Mouse (Mus musculus) cerebellum, adult 18-20 months (tissue): Measurements from ENCODE around the gene Rbm33.

ENCODE experiments used
- DNase-seq, 2 experiments: peaks; one replicate each; pipeline ENCODE4 v3.0.0; 2021

Rbm33 gene

DNA sequence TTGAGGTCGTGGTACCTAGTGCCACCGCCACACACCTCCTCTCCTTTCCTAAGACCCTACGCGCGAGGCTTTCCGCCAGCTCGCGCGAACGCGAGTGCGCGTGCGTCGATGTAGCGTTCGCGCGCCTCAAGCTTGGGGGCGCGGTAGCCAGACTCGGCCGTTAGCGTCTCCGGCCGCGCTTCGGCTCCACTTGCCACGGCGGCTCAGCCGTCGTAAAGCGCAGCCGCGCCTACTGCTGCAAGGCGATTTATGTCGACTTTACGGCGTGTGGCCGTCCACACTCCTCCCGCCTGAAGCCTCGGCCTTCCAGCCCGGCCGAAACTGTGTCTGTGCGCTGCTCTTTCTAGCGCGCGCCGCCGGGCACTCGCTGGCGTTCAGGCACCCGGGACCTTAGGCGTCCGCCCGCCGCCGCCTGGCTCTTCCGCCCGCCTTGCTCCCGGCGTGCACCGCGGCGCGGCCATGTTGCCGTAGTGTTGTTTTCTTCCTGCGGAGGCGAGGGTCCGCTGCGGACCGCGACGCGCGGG, at the start of gene Rbm33:
Rbm33 (plus strand) TSS at position 400 of the 524 bp plus-strand sequence.
- DNase-seq: peak; percentile 82 to 94

DNA sequence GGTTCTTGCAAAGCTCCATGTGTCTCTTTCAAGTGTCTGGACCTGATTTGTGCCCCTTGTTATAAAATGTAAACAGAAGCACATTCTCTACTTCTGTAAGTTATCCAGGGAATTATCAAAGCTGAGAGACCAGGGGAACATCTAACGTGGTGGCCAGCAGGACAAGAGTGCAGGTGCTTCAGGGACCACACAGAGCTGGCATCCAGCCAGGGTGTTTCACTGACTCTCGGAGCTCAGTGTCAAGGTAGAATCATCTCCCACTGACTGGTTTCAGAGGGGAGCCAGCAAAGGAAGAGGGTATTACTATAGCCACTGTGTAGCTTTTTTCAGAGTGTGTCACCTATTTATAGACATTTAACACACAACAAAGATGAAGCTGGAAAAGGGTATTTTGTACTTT, 49.3 kb upstream of the Rbm33 start:
- no peak for DNase-seq

DNA sequence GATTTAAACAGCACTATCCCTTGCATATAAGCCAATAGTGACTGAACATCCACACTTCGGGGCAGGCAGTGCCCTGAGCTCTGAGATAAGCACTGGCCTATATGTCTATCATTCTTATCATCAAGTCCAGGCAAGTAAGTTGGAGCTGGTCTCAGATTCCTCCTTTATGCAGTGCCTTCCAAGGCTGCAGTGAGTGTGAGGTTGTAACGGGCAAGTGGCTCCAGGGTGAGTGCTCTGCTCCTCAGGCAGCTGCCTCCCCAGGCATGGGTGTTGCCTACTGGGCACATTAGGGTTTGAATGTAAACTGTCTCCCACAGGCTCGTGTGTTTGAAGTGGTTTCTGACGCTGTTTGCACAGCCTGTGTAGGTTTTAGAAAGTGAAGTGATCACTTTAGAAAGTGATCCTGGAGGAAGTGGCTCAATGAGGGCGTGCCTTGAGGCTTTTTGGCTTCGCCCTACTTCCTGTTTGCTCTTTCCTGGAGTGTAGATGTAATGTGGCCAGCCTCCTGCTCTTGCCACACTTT, 47.4 kb upstream of the Rbm33 start:
- no peak for DNase-seq

DNA sequence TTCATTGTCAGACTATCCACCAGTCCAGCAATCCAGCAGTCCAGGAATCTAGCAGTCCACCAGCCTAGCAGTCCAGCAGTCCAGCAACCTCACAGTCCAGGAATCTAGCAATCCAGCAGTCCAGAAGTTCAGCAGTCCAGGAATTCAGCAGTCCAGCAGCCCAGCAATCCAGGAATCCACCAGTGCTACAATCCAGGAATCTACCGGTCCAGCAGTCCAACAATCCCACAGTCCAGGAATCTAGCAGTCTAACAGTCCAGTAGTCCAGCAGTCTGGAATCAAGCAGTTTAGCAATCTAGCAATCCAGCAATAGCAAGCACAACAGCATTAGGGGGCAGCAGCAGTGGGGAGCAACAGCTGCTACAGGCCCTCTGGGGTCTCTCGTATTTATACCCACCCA, 44.1 kb upstream of the Rbm33 start:
- DNase-seq: no peak

DNA sequence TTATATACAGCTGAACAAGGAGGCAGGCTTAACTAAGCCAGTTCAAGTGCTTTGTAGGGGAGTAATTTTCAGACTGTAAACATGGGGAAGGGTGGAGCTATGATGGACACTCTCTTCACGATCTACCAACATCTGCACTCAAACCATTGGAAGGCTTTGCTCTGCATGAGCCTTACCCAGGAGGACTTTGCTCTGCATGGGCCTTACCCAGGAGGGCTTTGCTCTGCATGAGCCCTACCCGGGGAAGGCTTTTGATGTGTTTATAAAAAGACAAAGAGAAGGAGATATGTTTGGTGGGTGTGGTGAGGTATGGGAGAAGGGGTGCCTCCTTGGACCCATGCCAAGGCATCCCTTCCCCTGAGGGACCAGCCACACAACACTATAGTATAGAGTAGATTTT, 39.6 kb upstream of the Rbm33 start:
- DNase-seq: no peak

DNA sequence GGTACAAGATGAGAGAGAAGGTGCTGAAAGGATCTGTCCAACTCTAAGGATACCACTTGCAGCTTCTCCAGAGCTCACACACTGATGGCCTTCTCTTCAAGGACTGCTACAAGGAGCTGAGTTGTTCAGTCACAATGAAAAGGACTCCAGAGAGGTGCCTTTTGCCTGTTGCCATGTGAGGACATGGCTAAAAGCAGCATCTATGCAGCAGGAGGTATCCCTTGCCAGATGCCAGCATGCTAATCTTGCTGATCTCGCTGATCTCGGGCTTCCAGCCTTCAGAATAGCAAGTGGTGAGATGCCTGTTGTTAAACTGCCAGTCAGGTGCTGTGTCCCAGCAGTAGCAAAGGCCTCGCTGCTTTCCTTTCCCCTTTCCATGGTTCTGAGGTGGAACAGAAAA, 27.8 kb upstream of the Rbm33 start:
- DNase-seq: peak; percentile 64 to 70

DNA sequence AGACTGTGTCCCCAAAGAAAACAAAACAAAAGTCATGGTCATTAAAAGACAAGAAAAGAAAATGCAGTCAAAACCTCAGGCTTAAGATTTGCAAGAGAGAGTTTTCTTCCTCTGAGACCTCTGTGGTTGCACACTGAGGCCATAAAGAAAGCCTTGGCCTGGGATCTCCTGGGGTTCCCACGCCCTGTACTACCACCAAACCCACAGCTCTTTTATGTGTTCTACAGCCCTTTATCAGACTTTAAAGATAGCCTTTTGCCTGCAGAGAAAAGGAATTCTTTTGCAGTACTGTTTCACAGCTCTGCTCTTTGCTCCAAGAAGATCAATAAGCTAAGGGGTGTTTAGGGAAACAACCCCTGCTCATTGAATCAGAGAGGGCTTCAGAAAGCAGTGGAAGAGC, 26.3 kb upstream of the Rbm33 start:
- DNase-seq: no peak

DNA sequence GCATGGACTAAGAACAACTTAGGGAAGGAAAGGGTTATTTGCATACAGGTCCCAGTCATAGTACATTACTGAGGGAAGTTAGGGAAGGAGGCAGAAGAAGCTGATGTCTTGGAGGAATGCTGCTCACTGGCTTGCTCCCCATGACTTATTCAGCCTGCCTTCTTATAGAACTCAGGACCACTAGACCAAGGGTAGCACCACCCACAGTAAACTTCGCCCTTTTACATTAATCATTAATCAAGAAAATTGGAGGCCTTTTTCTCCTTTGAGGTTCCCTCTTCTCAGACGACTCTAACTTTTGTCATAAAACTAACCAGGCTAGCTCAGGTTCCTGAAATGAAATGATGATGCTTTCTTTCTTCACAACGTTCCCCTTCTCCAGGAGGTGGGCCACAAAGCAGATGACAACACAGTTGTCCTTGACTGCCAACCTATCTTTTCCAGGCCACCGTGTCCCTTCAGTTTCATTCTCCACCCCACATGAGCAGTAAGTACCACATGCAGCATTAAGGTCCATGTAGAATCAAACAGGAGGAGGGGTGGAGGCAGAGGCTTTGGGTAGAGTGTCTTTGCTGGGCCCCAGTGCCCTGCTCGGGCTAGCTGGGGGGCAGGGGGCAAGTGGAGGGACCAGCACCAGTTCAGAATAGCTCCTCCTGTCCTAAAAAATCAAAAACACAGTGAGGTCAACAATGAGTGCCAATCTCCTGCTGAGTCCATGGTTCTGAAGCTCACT, 25.6 kb upstream of the Rbm33 start:
- DNase-seq: no peak

DNA sequence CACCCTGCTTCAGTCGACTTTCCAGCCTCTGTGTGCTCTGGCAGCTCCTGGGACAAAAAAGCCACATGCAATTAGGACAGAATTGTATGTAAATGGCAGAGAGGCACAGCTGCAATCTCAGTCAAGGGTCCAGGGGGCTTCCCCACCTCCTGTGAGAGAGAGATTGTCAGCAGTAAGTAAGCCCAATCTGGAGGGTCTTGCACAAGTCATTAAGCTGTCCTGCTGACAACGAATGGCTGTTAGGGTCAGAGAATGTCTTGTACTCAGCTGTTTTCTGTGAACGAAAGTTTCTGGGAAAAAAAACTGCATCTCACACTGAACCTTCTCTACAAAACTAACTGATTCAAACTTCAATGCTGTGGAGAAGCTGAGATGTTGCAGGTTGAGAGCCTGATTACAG, 24.6 kb upstream of the Rbm33 start:
- no peak for DNase-seq

DNA sequence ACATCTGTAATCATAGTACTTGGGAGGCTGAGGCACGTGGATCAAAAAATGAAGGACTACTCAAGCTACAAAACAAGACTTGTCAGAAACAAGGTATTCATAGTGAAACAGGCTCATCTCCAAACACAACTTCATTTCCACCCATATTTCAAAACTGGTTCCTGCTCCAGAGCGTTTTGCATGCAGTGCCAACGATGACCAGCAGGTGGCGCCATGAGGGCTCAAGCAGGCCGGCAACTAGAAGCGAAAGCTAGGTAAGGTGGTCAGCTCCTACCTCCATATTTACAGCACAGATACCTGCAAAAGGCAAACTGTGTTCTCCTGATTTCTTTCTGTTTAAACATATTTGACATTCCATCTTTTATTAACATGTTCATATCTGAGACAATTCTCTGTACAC, 22.9 kb upstream of the Rbm33 start:
- peak; percentile 90 to 95 for DNase-seq

DNA sequence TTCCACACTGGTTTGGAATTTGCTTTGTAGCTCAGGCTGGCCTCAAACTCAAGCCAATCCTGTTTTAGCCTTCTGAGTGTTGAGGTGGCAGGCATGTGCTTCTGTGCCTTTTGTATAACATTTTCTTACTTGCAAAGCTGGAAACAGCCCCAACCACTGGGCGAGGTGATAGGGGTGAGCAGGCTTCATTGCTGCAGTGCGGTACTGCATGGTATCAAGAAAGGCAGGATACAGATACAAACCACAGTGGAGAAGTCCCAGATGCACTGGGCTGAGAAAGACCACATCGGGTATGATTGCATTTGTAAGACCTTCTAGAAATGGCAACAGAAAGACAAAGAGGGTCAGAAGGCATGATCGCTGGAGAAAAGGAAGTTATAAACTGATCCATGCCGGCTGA, 18.8 kb upstream of the Rbm33 start:
- no peak for DNase-seq

DNA sequence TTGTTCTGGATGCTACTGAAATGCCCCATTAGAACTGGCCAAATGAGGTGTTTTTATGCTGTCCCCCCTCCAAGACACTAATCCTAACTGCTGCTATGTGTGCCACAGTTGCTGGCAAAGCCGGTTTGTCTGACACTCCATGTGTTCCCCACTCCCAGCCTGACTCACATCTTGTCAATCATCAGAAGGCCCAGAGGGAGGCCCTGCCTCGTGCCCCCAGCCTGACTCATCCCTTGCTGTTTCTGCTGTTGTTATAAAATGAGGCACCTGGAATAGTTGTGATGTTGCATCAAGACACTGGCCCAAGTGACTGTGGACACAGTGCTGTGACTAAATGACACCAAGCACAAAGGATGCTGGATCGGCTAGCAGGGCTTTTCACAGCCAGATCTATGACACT, 18.2 kb upstream of the Rbm33 start:
- no peak for DNase-seq

DNA sequence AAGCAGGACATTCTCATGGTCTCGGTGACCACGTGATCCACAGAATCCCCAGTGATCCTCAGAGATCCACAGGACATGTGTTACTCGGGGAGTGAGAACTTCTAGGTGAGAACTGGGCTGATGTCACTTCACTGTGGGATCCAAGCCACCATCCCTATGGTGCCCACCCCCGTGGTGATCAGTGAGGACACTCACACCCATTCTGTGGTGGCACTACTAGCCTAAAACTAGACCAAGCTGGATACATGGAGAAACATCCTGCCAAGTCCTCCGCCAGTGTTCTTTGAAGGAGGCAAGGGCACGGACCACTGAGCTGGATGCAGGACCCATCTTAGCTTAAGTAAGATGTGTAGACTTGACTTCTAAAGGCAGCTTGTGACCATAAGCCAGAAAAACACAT, 17.6 kb upstream of the Rbm33 start:
- DNase-seq: no peak

DNA sequence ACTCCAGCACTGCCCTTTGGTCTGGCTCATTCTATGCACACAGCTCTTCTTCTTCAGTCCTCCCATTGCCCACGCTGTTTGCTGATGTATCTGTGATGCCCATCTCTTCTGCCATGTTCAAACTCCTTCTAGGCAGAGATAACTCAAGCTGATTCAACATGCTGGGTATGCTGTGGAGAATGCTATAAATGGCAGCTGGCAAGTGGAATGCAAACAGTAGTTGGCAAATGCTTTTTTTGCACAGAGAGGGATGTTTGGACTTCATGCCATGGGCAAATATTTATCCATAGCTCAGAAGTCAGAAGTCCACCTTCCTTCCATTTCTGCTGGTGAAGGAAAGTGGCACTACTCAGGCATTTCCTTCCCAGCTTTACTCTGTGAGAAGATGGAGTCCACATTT, 14.2 kb upstream of the Rbm33 start:
- no peak for DNase-seq

DNA sequence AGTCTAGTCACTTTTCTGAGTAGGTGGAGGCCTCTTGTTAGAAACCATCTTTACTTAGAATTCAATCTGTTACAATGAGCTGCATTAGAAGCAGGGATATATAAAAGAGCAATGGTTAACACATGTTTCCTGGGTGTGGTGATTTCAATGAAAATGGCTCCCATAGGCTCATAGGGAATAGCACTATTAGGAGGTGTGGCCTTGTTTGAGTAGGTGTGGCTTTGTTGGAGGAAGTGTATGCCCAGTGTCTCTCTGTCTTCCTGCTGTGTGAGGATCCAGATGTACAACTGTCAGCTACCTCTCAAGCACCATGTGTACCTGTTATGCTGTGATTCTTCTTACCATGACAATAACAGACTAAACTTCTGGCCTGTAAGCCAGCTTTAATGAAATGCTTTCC, 12.4 kb upstream of the Rbm33 start:
- DNase-seq: no peak

DNA sequence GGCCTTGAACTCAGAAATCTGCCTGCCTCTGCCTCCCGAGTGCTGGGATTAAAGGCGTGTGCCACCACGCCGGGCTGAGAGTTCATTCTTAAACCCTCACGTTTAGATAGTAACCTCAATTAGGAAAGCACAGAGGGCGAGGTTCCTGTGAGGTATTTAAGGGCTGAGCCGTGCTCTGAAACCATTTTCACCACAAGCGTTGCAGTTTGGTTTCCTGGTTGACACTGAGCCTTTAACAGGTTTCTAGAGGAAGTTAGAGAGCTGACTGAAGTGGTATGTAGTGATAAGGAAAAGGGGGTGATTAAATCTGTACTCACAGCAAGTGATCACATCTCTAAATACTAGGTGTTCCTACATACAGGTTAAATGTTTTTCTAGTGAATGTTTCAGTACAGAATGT, 1.4 kb upstream of the Rbm33 start:
- DNase-seq: no peak

DNA sequence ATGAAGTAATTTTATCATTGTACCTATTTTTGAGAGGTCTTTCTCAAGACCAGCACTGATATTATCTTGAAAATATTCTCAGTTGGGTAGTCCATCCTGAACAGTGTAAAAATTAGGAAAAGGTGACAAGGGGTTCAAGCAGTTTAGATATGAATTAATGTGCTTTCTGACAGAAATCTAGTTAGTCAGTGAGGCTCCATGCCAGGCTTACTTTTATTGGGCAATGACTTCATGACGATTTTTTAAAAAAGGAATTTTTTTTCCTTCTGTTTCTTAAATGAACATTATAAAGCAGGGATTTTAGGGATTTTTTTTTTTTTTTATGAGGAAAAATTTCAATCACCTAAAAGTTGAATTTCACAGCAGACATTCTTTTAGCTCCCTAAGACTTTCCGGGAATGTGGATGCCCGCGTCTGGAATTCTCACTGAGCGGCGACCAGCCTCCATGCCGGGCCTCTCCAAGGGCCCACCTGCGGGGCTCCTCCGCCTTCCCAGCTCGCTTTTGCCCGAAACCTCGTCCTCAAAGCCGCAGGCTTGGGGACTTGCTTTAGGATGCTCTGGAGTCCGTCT, 685 bp upstream of the Rbm33 start:
- no peak for DNase-seq

DNA sequence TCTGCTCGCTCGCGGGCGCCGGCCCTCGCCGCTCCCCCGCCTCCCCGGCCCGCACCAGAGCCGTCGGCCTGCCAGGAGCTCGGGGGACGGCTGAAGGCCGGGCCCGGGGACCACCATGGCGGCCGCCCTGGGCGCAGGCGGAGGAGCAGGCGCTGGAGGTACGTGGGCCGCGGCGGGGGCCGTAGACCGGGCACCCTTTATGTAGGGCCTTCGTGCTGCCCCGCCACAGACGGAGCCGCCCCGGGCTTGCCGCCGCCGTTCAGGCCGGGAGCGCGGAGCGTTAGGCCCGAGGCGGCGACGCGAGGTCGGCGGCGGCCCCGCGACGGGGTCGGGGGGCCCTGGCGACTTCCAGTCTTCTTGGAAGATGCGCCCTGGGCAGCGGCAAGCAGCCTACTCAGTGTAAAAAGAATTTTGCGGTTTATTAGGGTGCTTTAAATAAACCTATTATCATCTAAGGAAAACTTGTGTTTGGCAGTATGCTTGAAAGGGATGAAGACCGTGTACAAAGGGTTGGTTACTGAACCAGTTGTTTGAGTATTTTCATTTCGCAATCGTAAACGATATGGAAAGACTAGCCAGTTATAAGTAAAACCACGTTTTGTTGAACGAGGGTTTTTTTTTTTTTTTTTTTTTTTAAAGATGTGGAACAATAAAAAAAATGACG, 464 bp downstream of the Rbm33 start:
- DNase-seq: no peak

DNA sequence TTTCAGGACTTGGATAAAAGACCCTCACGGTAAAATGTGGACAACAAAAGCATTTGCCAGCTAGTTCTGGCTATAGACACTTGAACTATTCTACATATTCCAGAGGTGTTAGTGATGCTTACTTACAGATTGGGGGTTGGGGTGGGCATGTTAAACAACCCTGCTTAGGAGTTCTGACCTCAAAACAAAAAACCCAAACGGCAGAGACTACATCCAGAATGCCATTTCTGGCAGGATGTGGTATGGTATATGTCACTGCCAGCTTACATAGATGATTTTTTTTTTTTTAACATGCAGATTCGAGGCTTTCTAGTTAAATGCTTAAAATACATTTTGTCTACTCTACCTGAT, 971 bp downstream of the Rbm33 start:
- no peak for DNase-seq

DNA sequence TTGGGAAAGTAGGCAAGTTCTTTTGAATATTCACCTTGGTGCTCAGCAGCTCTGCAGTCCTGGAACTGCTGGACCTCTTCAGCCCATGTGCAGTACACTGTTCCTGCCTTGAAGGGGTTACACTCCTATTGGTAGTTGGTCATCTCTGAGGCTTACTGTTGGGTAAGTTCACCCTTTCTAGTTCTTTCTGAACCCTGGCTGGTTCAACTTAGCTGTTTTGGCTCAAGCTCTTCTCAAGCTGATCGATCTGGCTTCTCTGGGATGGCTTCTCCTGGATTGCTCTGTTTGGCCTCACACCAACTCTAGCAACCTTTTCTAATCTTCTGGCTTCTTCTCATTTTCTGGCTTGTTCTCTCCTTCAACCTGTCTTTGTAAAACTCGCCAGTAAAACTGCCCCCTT, 1.8 kb downstream of the Rbm33 start:
- DNase-seq: no peak

DNA sequence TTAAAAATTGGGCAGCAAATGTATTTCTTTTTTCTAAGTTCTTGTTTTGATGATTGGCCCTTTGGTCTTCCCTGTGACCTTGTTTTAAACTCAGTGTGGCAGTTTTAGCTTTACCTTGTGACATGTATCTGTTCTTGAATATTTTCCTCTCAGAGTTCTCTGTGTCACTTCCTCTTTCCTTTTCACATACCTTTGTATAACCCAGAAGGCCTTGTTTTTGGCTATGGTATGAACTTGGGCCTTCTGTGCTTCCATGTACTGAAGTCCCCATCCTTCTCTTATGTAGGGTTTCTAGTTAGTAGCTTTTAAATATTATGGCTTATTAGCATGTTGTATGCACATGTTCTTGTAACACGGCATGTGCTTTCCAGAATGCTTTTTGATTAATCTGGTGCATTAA, 4.8 kb downstream of the Rbm33 start:
- DNase-seq: no peak

DNA sequence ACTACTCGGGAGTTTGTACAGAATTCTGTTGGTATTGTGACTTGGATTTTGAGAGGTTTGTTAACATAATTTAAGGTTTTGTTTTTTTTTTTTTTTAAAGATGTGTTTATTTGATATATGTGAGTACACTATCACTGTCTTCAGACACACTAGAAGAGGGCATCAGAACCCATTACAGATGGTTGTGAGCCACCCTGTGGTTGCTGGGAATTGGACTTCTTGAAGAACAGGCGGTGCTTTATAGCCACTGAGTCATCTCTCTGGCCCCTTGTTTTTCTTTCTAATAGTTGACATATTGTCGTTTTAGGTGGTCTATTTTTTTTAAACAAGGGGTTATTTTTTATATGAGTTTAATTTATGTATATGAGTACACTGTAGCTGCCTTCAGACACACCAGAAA, 5.3 kb downstream of the Rbm33 start:
- DNase-seq: peak; percentile 27 to 50

DNA sequence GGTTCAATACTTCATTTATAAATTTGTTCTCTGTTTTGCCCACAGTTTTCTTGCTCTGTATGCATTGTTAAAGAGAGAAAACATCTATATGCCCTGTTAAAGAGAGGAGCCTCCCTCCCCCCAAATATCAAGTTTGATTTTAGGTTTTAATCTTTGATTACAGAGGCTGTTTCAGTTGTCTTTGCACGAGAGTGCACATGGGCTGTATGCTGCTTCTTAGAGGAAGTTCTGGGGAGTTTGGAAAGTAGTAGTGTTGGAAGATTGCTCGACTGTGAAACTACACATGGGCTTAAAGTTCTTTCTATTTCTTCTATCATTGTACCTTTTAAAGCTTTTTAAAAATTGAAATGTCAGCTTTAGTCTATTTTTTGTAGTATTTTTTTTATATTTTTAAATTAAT, 6.9 kb downstream of the Rbm33 start:
- DNase-seq: no peak

DNA sequence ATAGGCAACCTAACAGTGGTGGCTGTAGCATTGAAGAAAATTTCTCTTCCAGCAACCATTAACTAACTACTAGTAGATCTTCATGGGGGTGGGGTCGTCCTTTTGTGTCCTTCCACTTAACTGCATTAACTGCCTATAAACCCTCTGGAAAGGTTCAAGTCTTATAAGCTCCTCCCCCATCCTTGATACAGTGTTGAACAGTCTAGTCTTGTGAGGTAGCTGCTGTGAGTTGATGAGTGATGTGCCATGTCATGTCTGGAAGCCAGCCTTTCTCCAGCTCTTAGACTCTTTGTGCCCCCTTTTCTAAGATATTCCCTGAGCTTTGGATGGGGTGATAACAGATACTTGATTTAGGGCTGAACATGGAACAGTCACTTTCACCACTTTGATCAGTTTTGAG, 7.5 kb downstream of the Rbm33 start:
- DNase-seq: no peak
